Mouse (Mus musculus) intestine, embryonic 15.5 days (tissue): Measurements from ENCODE around the gene Ncoa4. TPM values are rescaled to one million over a fixed set of nuclear protein-coding genes. Genes with fewer than 3 reads are reported as not detected.

Experiments
- polyA plus RNA-seq: library from polyadenylated mRNA; unstranded; fragments of >200 nt; fragmentation: Nextera tagmentation; extraction: Ambion mirVana; gene quantifications from 2 replicates; pipeline ENCODE4 v1.2.1, GENCODE M21; 2015

The Ncoa4 gene
- polyA plus RNA-seq, 1 experiment from 2014 or later: 166 TPM

Other genes with a start within 250 kb of the Ncoa4 start
- gene Galnt15, start 130.9 kb upstream of the Ncoa4 start, polyA plus RNA-seq: 0.04 and 0.05 TPM in 2 replicates
- 34.8 and 39.1 TPM in 2 replicates for gene Oxnad1, start 74.5 kb upstream of the Ncoa4 start, polyA plus RNA-seq
- 105 and 108 TPM in 2 replicates for gene Dph3, start 74.1 kb upstream of the Ncoa4 start, polyA plus RNA-seq
- gene Msmb, start 17.8 kb upstream of the Ncoa4 start, polyA plus RNA-seq: not detected in 2 replicates
- 335 and 338 TPM in 2 replicates for gene Timm23, start 42.0 kb downstream of the Ncoa4 start, polyA plus RNA-seq
- gene Parg, start 42.1 kb downstream of the Ncoa4 start, polyA plus RNA-seq: 35.9 and 37.0 TPM in 2 replicates
- gene Ogdhl, start 162.2 kb downstream of the Ncoa4 start, polyA plus RNA-seq: 21.9 and 22.5 TPM in 2 replicates
- gene 1700024G13Rik, start 228.5 kb downstream of the Ncoa4 start, polyA plus RNA-seq: not detected in 2 replicates